Mouse (Mus musculus): ENCODE measurements around the gene Susd1.
A peak's percentile ranks its signal among the peaks of the same experiment; 100 is the strongest.

Susd1 gene

GRCm38 (mm10) chr4:59434039-59434438, 4.4 kb downstream of the Susd1 start:
- DNase-seq (ENCODE audit: low spot score) = no peak

GRCm38 (mm10) chr4:59429128-59429527, 9.3 kb downstream of the Susd1 start:
- no peak for DNase-seq (ENCODE audit: low spot score)

DNA sequence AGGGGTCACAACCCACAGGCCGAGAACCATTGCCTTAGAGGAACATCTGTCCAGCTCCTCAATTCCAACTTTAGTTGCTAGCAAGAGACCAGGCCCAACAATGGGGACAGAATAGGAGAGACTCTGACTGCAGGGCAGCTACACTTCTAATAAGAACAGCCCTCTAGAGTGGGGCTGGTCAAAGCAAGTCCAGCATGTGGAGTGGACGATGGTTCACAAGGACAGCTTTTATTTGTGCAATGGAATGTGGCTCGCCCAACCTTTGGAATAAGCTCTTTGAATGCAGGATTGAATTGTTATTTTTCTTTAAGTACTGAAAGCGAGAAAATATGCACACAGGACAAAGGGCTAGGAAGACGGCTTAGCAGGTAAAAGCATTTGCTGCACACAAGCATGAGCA, 12.0 kb downstream of the Susd1 start:
- DNase-seq (ENCODE audit: low spot score) = no peak

DNA sequence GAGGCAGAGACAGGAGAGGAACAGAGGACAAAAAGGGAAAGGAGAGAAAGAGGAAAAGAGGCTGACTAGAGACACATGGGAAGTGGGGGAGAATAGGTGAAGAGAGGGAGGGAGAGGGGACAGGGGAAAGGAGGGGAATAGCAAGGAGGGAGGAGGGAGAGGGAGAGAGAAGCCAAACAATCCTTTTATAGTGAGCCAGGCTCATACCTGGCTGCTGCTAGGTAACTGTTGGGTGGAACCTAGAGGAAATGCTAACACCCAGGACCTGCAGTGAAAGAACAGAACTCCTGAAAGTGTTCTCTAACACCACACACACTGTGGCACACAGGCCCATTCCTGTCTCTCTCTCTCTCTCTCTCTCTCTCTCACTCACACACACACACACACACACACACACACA, 15.6 kb downstream of the Susd1 start:
- no peak for DNase-seq (ENCODE audit: low spot score)

DNA sequence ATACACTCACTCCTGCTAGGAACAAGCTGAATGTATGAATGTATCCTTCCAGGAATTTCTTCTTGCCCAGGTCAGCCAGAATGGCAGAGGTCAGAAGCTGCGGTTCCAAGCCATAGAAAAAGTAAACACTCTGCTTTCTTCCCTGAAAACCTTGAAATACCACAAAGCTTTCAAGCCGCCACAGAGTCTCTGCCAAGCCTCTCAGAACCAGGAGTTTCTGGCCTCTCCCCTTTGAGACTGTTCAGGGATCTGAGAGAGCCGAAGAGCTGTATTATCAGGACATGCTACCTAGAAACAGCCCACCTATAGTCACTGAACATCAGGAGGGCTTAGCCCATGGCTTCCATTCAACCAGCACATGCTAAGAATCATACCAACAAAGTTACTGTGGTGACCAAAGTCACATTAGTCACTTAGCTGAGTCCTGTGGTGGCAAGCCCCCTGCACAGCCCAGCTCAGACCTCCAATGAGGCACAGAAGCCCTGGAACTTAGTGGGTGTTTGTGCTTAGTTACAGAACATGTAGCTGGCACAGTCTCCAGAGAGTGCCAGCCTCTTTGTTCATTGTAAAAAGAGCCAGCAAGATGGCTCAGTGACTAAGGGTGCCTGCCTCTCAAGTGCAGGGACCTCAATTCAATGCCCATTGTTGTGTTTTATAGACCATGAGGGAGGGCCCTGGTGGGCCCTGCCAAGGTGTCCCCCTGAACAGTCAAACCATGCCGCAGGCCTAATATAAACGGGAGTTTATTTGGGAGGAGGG, 16.2 kb downstream of the Susd1 start:
- DNase-seq (ENCODE audit: low spot score) = peak; percentile 17

GRCm38 (mm10) chr4:59421369-59421746, 17.1 kb downstream of the Susd1 start:
- no peak for DNase-seq (ENCODE audit: low spot score)

GRCm38 (mm10) chr4:59420695-59421368, 17.6 kb downstream of the Susd1 start:
- no peak for DNase-seq (ENCODE audit: low spot score)

DNA sequence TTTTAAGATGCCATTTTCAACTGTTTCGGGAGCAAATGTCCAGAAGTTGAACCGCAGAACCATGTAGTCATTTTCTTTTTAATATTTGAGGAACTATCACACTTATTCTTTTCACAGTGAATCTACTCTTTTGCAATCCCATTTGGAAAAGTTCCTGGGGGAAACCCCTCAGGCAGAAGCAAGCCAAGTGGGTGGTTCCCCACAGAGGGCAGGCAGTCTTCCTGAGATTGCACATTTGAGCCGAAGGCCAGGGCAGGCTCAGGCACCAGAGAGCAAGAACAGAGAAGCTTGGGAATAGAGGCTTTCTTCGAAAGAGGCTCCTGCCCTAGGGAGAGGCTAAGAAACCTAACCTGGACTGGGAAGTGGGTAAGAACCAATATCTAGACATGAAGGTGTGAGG, 19.2 kb downstream of the Susd1 start:
- DNase-seq (ENCODE audit: low spot score) = no peak

GRCm38 (mm10) chr4:59413428-59413827, 25.0 kb downstream of the Susd1 start:
- DNase-seq (ENCODE audit: low spot score) = no peak

- DNase-seq (ENCODE audit: low spot score) = no peak
These were observed 27.3 kb downstream of the Susd1 start for GRCm38 (mm10) chr4:59411153-59411552.

- no peak for DNase-seq (ENCODE audit: low spot score)
These were observed 30.7 kb downstream of the Susd1 start for GRCm38 (mm10) chr4:59407766-59408165.

DNA sequence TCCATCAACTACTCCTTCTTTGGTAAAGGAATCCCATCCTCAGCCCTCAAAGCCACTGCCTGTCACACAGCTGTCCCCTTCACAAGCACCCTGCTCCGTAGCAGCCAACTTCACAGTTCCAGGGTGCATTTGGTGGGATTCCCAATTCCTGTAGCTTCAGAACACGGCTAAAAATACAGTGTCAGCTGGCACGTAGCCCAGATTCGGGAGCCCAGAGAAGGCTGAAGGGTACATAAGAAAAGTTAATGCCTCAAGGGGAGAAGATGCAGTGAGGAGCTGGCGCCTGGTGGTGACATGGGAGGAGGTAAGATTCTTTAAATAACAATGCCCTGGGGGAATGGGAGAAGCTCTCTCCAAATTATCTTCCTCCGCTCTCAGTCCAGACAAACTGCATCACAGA, 34.1 kb downstream of the Susd1 start:
- DNase-seq (ENCODE audit: low spot score) = peak; percentile 41

- DNase-seq (ENCODE audit: low spot score) = no peak
These were observed 37.5 kb downstream of the Susd1 start for GRCm38 (mm10) chr4:59400931-59401330.

DNA sequence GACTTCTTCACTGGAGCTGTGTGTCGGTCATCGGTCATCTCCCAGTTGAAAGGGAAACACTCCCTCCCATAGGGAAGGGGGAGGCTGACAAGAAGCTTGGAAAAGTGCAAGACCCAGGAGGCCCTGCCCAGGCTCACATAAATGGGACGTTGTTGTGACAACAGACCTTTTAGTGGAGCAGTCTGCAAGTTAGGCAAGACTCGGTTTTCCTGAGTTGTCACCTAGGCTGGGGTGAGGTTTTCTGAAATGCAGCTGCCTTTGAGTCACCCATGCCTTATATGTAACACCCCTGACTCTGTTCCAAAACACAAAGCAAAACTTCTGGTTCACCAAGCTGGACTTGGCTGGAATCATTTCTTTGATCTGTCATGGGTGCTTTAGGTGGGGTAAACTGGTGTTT, 39.1 kb downstream of the Susd1 start:
- DNase-seq (ENCODE audit: low spot score) = no peak

DNA sequence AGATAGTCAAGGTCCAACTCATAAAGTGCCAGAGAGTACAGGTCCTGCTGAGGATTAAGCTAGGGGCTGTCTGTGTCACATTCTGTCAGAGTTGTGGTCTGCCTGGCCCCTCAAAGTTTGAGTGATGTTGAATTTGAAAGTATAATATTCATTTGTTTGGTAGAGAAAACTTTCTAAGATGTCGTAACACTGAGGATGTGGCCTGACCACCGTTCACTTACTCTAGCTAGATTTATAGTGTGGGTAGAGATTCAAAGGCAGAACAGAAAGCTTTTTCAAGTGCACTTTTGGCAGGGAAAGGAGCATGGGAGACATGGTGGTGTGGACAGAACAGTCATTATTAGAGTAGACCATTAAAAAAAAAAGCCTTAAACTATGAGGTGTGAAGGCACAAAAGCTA, 42.9 kb downstream of the Susd1 start:
- no peak for DNase-seq (ENCODE audit: low spot score)

- no peak for DNase-seq (ENCODE audit: low spot score)
These were observed 44.3 kb downstream of the Susd1 start for GRCm38 (mm10) chr4:59394155-59394554.

- DNase-seq (ENCODE audit: low spot score) = peak; percentile 40
These were observed 49.9 kb downstream of the Susd1 start for GRCm38 (mm10) chr4:59388447-59389030.

DNA sequence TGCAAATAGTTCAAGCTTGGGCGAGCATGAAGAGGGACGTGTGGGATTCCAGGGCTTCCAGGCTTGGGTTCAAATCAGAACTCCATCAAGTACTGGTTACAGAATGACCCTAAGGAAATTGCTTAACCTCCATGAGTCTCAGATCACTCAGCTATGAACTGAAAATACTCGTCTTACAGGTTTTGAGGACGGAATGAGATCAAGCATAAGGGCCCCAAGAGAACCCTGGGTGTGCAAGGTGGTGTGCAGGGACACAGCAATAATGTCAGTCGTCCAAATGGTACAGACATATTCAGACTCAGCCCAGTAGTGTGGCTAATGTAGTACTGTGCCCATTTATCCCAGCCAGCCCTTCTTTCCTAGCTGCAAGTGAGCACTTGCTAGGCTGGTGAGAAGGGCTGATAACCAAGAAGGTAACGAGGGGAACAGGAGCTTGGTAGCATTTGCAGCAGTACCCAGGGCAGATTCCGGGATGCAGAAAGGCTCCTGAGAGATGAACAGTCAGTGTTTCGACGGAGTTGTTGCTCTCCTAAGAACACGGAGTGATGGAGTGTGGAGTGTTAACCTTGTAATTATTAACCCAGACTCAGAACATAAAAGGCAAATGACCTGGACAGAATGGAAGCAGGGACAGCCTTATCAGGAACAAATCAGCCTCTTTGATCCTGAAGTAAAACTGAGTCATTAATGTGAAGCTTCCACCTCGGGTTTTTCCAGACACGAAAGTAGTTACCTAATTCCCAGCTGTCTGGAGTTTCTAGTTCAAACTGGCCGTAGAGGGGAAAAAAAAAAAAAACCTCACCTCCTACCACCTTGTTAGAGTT, 50.8 kb downstream of the Susd1 start:
- no peak for DNase-seq (ENCODE audit: low spot score)

DNA sequence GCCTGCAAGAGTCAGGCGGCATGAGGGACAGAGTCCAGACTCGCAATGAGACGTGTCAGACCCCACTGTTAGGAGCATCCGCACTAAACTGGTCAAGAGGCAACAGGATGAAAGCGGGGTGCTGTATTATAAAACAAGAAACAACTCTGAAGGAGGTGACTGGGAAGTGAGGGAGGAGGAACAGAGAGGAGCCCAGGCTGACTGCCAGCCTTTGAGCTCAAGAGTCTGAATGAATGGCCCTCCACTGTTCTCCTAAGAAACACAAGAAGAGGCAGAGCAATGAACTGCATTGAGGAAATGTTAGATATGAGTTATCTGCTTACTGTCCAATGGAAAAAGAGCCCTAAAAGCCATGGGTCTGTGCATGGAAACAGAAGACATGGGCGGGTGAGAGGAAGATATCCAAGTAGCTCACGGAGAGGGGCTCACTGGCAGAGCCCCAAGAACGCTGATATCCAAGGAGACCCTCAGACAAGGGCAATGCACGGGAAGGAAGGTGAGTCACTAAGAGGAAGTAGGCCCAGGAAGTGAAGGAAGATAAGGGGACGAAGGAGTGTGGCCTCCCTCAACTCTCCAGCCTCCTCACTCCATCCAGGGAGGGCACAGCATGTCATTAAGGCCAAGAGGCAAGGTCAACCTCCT, 53.1 kb downstream of the Susd1 start:
- no peak for DNase-seq (ENCODE audit: low spot score)

GRCm38 (mm10) chr4:59383791-59384190, 54.6 kb downstream of the Susd1 start:
- DNase-seq (ENCODE audit: low spot score) = peak; percentile 83

- DNase-seq (ENCODE audit: low spot score) = no peak
These were observed 56.3 kb downstream of the Susd1 start for GRCm38 (mm10) chr4:59382131-59382530.
